Mouse (Mus musculus): Measurements from ENCODE around the gene Ppp3ca. TPM values are rescaled to one million over a fixed set of nuclear protein-coding genes. Genes with fewer than 3 reads are reported as not detected.
A peak's percentile ranks its signal among the peaks of the same experiment; 100 is the strongest.

The Ppp3ca gene
- polyA plus RNA-seq, 1 experiment from 2014 or later, result 42.8 TPM

- 94% methylated on average over 1 of the region's 1 CpGs for WGBS
- Histone ChIP-seq H3K4me2 (ENCODE audit: low read depth, low read length) (no peak overlapping the region), H3K27me3 (ENCODE audit: control insufficient read depth, insufficient read depth, low read length) (no peaks in the 10 kb centered on the region), H3K9ac (ENCODE audit: low read length) (no peak overlapping the region), H3K36me3 (ENCODE audit: control insufficient read depth, insufficient read depth, low read length) (no peaks in the 10 kb centered on the region), H3K27ac (ENCODE audit: low read length) (no peak overlapping the region), H3K4me1 (ENCODE audit: control insufficient read depth, insufficient read depth, low read length) (no peaks in the 10 kb centered on the region), H3K4me3 (replicated peaks; ENCODE audit: low read length) (no peak overlapping the region), H3K9me3 (replicated peaks; ENCODE audit: control insufficient read depth, low read length) (no peaks in the 10 kb centered on the region)
- no peak for ATAC-seq (ENCODE audit: insufficient read depth, low FRiP score)
These were observed 179.1 kb downstream of the Ppp3ca start for GRCm38 (mm10) chr3:136849035-136849434.

- H3K36me3 ChIP-seq (ENCODE audit: control insufficient read depth, insufficient read depth, low read length), result no peaks in the 10 kb centered on the region
- no peak overlapping the region for H3K27ac ChIP-seq (ENCODE audit: low read length)
- H3K27me3 ChIP-seq (ENCODE audit: control insufficient read depth, insufficient read depth, low read length), result no peaks in the 10 kb centered on the region
- H3K4me1 ChIP-seq (ENCODE audit: control insufficient read depth, insufficient read depth, low read length), result no peaks in the 10 kb centered on the region
- no peak for ATAC-seq (ENCODE audit: insufficient read depth, low FRiP score)
- no peaks in the 10 kb centered on the region for H3K9me3 ChIP-seq (replicated peaks; ENCODE audit: control insufficient read depth, low read length)
- no peak overlapping the region for H3K4me3 ChIP-seq (replicated peaks; ENCODE audit: low read length)
- 68% methylated on average over 6 of the region's 6 CpGs for WGBS
- no peak overlapping the region for H3K9ac ChIP-seq (ENCODE audit: low read length)
- H3K4me2 ChIP-seq (ENCODE audit: low read depth, low read length), result no peak overlapping the region
These were observed 183.0 kb downstream of the Ppp3ca start for GRCm38 (mm10) chr3:136852921-136853320.

- no peak overlapping the region for H3K9ac ChIP-seq (ENCODE audit: low read length)
- WGBS, result 66% methylated on average over 4 of the region's 4 CpGs
- H3K9me3 ChIP-seq (replicated peaks; ENCODE audit: control insufficient read depth, low read length), result no peaks in the 10 kb centered on the region
- no peak overlapping the region for H3K4me3 ChIP-seq (replicated peaks; ENCODE audit: low read length)
- no peaks in the 10 kb centered on the region for H3K36me3 ChIP-seq (ENCODE audit: control insufficient read depth, insufficient read depth, low read length)
- no peak for ATAC-seq (ENCODE audit: insufficient read depth, low FRiP score)
- H3K4me2 ChIP-seq (ENCODE audit: low read depth, low read length), result no peak overlapping the region
- H3K4me1 ChIP-seq (ENCODE audit: control insufficient read depth, insufficient read depth, low read length), result no peaks in the 10 kb centered on the region
- no peaks in the 10 kb centered on the region for H3K27me3 ChIP-seq (ENCODE audit: control insufficient read depth, insufficient read depth, low read length)
- H3K27ac ChIP-seq (ENCODE audit: low read length), result no peak overlapping the region
These were observed 183.7 kb downstream of the Ppp3ca start for GRCm38 (mm10) chr3:136853596-136853995.

- no peaks in the 10 kb centered on the region for H3K4me1 ChIP-seq (ENCODE audit: control insufficient read depth, insufficient read depth, low read length)
- WGBS, result 69% methylated on average over 4 of the region's 4 CpGs
- no peaks in the 10 kb centered on the region for H3K36me3 ChIP-seq (ENCODE audit: control insufficient read depth, insufficient read depth, low read length)
- no peak overlapping the region for H3K9ac ChIP-seq (ENCODE audit: low read length)
- no peaks in the 10 kb centered on the region for H3K9me3 ChIP-seq (replicated peaks; ENCODE audit: control insufficient read depth, low read length)
- H3K27me3 ChIP-seq (ENCODE audit: control insufficient read depth, insufficient read depth, low read length), result no peaks in the 10 kb centered on the region
- no peak for ATAC-seq (ENCODE audit: insufficient read depth, low FRiP score)
- no peak overlapping the region for H3K27ac ChIP-seq (ENCODE audit: low read length)
- no peak overlapping the region for H3K4me3 ChIP-seq (replicated peaks; ENCODE audit: low read length)
- H3K4me2 ChIP-seq (ENCODE audit: low read depth, low read length), result no peak overlapping the region
These were observed 186.1 kb downstream of the Ppp3ca start for GRCm38 (mm10) chr3:136855996-136856395.

GRCm38 (mm10) chr3:136862051-136862837 is 192.3 kb downstream of the Ppp3ca start:
- Histone ChIP-seq H3K4me3 (replicated peaks; ENCODE audit: low read length) (no peak overlapping the region), H3K27me3 (ENCODE audit: control insufficient read depth, insufficient read depth, low read length) (no peaks in the 10 kb centered on the region), H3K4me1 (ENCODE audit: control insufficient read depth, insufficient read depth, low read length) (no peaks in the 10 kb centered on the region), H3K27ac (ENCODE audit: low read length) (peak overlapping the region; percentile 27; the same call in 1 of the 2 replicates), H3K9me3 (replicated peaks; ENCODE audit: control insufficient read depth, low read length) (no peaks in the 10 kb centered on the region), H3K36me3 (ENCODE audit: control insufficient read depth, insufficient read depth, low read length) (no peaks in the 10 kb centered on the region), H3K9ac (ENCODE audit: low read length) (no peak overlapping the region), H3K4me2 (ENCODE audit: low read depth, low read length) (no peak overlapping the region)
- WGBS, result 34% methylated on average over 11 of the region's 11 CpGs
- peak; percentile 95 for ATAC-seq (ENCODE audit: insufficient read depth, low FRiP score)

GRCm38 (mm10) chr3:136863127-136863526 is 193.2 kb downstream of the Ppp3ca start:
- Histone ChIP-seq H3K27ac (ENCODE audit: low read length) (no peak overlapping the region), H3K9ac (ENCODE audit: low read length) (no peak overlapping the region), H3K4me2 (ENCODE audit: low read depth, low read length) (no peak overlapping the region), H3K9me3 (replicated peaks; ENCODE audit: control insufficient read depth, low read length) (no peaks in the 10 kb centered on the region), H3K36me3 (ENCODE audit: control insufficient read depth, insufficient read depth, low read length) (no peaks in the 10 kb centered on the region), H3K4me1 (ENCODE audit: control insufficient read depth, insufficient read depth, low read length) (no peaks in the 10 kb centered on the region), H3K27me3 (ENCODE audit: control insufficient read depth, insufficient read depth, low read length) (no peaks in the 10 kb centered on the region), H3K4me3 (replicated peaks; ENCODE audit: low read length) (no peak overlapping the region)
- ATAC-seq (ENCODE audit: insufficient read depth, low FRiP score), result no peak
- 80% methylated on average over 5 of the region's 5 CpGs for WGBS

- no peak overlapping the region for H3K9ac ChIP-seq (ENCODE audit: low read length)
- H3K9me3 ChIP-seq (replicated peaks; ENCODE audit: control insufficient read depth, low read length), result no peaks in the 10 kb centered on the region
- H3K27me3 ChIP-seq (ENCODE audit: control insufficient read depth, insufficient read depth, low read length), result no peaks in the 10 kb centered on the region
- H3K4me1 ChIP-seq (ENCODE audit: control insufficient read depth, insufficient read depth, low read length), result no peaks in the 10 kb centered on the region
- no peak overlapping the region for H3K27ac ChIP-seq (ENCODE audit: low read length)
- no peak for ATAC-seq (ENCODE audit: insufficient read depth, low FRiP score)
- no peak overlapping the region for H3K4me3 ChIP-seq (replicated peaks; ENCODE audit: low read length)
- no peaks in the 10 kb centered on the region for H3K36me3 ChIP-seq (ENCODE audit: control insufficient read depth, insufficient read depth, low read length)
- H3K4me2 ChIP-seq (ENCODE audit: low read depth, low read length), result no peak overlapping the region
These were observed 194.4 kb downstream of the Ppp3ca start for GRCm38 (mm10) chr3:136864306-136864705.

- Histone ChIP-seq H3K4me1 (ENCODE audit: control insufficient read depth, insufficient read depth, low read length) (no peaks in the 10 kb centered on the region), H3K27me3 (ENCODE audit: control insufficient read depth, insufficient read depth, low read length) (no peaks in the 10 kb centered on the region), H3K9me3 (replicated peaks; ENCODE audit: control insufficient read depth, low read length) (no peaks in the 10 kb centered on the region), H3K27ac (ENCODE audit: low read length) (no peak overlapping the region), H3K4me2 (ENCODE audit: low read depth, low read length) (no peak overlapping the region), H3K9ac (ENCODE audit: low read length) (no peak overlapping the region), H3K4me3 (replicated peaks; ENCODE audit: low read length) (no peak overlapping the region), H3K36me3 (ENCODE audit: control insufficient read depth, insufficient read depth, low read length) (no peaks in the 10 kb centered on the region)
- 83% methylated on average over 4 of the region's 4 CpGs for WGBS
- no peak for ATAC-seq (ENCODE audit: insufficient read depth, low FRiP score)
These were observed 195.4 kb downstream of the Ppp3ca start for GRCm38 (mm10) chr3:136865176-136865859.

GRCm38 (mm10) chr3:136866095-136866494 is 196.2 kb downstream of the Ppp3ca start:
- no peak overlapping the region for H3K9ac ChIP-seq (ENCODE audit: low read length)
- H3K4me3 ChIP-seq (replicated peaks; ENCODE audit: low read length), result no peak overlapping the region
- H3K4me1 ChIP-seq (ENCODE audit: control insufficient read depth, insufficient read depth, low read length), result no peaks in the 10 kb centered on the region
- H3K27me3 ChIP-seq (ENCODE audit: control insufficient read depth, insufficient read depth, low read length), result no peaks in the 10 kb centered on the region
- H3K9me3 ChIP-seq (replicated peaks; ENCODE audit: control insufficient read depth, low read length), result no peaks in the 10 kb centered on the region
- no peak overlapping the region for H3K27ac ChIP-seq (ENCODE audit: low read length)
- H3K4me2 ChIP-seq (ENCODE audit: low read depth, low read length), result no peak overlapping the region
- ATAC-seq (ENCODE audit: insufficient read depth, low FRiP score), result no peak
- WGBS, result 94% methylated on average over 3 of the region's 3 CpGs
- H3K36me3 ChIP-seq (ENCODE audit: control insufficient read depth, insufficient read depth, low read length), result no peaks in the 10 kb centered on the region

Measured in stomach, embryonic 16.5 days (tissue).